Mouse (Mus musculus) MEL (cell line): Measurements from ENCODE around the gene Prl2c1. TPM values are rescaled to one million over a fixed set of nuclear protein-coding genes. Genes with fewer than 3 reads are reported as not detected.
"Not testable (repeated sequence)": the region's sequence is repeated elsewhere in the genome, so short reads cannot be mapped to it uniquely, and the experiment has no call there.

Experiments used
- DNase-seq: peaks from one replicate; pipeline ENCODE4 v3.0.0; 2011; ENCODE audit warnings: low read depth, low spot score
- H3K27ac ChIP-seq: 2 replicates; pipeline ENCODE4 v1.5.1; 2012; ENCODE audit warnings: low read depth, mild to moderate bottlenecking, control low read depth, low read length, moderate library complexity; ENCODE audit not compliant: control insufficient read depth
- H3K27me3 ChIP-seq, 2 experiments: fragments of 150-350 bp in 1 of 2; sonication (generic) in 1 of 2; 2 replicates each; pipeline ENCODE4 v1.6.1; 2012; ENCODE audit warnings: low read length in 2 of 2, mild to moderate bottlenecking in 2 of 2, improper control_type of control experiment in 1 of 2, moderate library complexity in 1 of 2; ENCODE audit not compliant: insufficient read depth in 2 of 2, control insufficient read depth in 1 of 2
- H3K36me3 ChIP-seq, 2 experiments: 2 replicates each; pipeline ENCODE4 v1.6.1; 2012 to 2014; ENCODE audit warnings: low read length in 2 of 2, improper control_type of control experiment in 1 of 2, inconsistent platforms in 1 of 2, mild to moderate bottlenecking in 1 of 2; ENCODE audit not compliant: insufficient read depth in 2 of 2, control insufficient read depth in 1 of 2
- H3K4me1 ChIP-seq, 2 experiments: fragments of 150-350 bp in 1 of 2; sonication (generic) in 1 of 2; 2 replicates each; pipeline ENCODE4 v1.6.1; 2012; ENCODE audit warnings: low read length in 2 of 2, improper control_type of control experiment in 1 of 2, mild to moderate bottlenecking in 1 of 2; ENCODE audit not compliant: insufficient read depth in 2 of 2, control insufficient read depth in 1 of 2
- H3K4me3 ChIP-seq, 2 experiments: fragments of 150-350 bp in 1 of 2; sonication (generic) in 1 of 2; 2 replicates each; pipeline ENCODE4 v1.5.1; 2012; ENCODE audit warnings: low read depth in 2 of 2, low read length in 2 of 2, mild to moderate bottlenecking in 2 of 2, moderate library complexity in 2 of 2, control low read depth in 1 of 2, improper control_type of control experiment in 1 of 2; ENCODE audit not compliant: control insufficient read depth in 1 of 2, insufficient read depth in 1 of 2
- H3K79me2 ChIP-seq: 2 replicates; pipeline ENCODE4 v1.6.1; 2012; ENCODE audit warnings: mild to moderate bottlenecking, low read length, moderate library complexity; ENCODE audit not compliant: control insufficient read depth, poor library complexity, insufficient read depth
- H3K9ac ChIP-seq: 2 replicates; pipeline ENCODE4 v1.6.1; 2012; ENCODE audit warnings: low read depth, mild to moderate bottlenecking, control low read depth, low read length, moderate library complexity; ENCODE audit not compliant: control insufficient read depth, poor library complexity, severe bottlenecking
- H3K9me3 ChIP-seq: fragments of 150-350 bp; sonication (generic); replicated peaks from 2 replicates; pipeline ENCODE4 v1.6.1; 2012; ENCODE audit warnings: mild to moderate bottlenecking, low read length, improper control_type of control experiment, moderate library complexity; ENCODE audit not compliant: insufficient read depth
- ETS1 ChIP-seq: IDR thresholded peaks from 2 replicates; pipeline ENCODE4 v1.6.1; 2012; ENCODE audit warnings: low read depth, mild to moderate bottlenecking, inconsistent platforms, low read length, improper control_type of control experiment, moderate library complexity
- GABPA ChIP-seq: IDR thresholded peaks from 2 replicates; pipeline ENCODE4 v1.6.1; 2012; ENCODE audit warnings: low read depth, mild to moderate bottlenecking, inconsistent platforms, low read length, improper control_type of control experiment, moderate library complexity
- JUND ChIP-seq: IDR thresholded peaks from 2 replicates; pipeline ENCODE4 v1.6.1; 2011; ENCODE audit warnings: low read depth, mild to moderate bottlenecking, improper control_type of control experiment, low read length
- MAFK ChIP-seq: IDR thresholded peaks from 2 replicates; pipeline ENCODE4 v1.6.1; 2011; ENCODE audit warnings: low read depth, mild to moderate bottlenecking, low read length, improper control_type of control experiment, borderline replicate concordance
- POLR2A ChIP-seq, 2 experiments: IDR thresholded peaks; 2 replicates each; pipeline ENCODE4 v1.6.1; 2011 to 2012; ENCODE audit warnings: low read length in 2 of 2, mild to moderate bottlenecking in 2 of 2, control low read depth in 1 of 2, improper control_type of control experiment in 1 of 2, low read depth in 1 of 2, moderate library complexity in 1 of 2; ENCODE audit not compliant: control insufficient read depth in 1 of 2, insufficient read depth in 1 of 2, poor library complexity in 1 of 2
- POLR2AphosphoS2 ChIP-seq: IDR thresholded peaks from 2 replicates; pipeline ENCODE4 v1.6.1; 2011; ENCODE audit warnings: low read length, improper control_type of control experiment
- UBTF ChIP-seq: IDR thresholded peaks from 2 replicates; pipeline ENCODE4 v1.6.1; 2012; ENCODE audit warnings: low read depth, mild to moderate bottlenecking, inconsistent platforms, low read length, improper control_type of control experiment, moderate library complexity, borderline replicate concordance; ENCODE audit not compliant: insufficient read depth
- polyA plus RNA-seq, 2 experiments: library from polyadenylated mRNA; stranded (reverse) in 1 of 2; unstranded in 1 of 2; fragments of >175 nt in 1 of 2; fragments of >200 nt in 1 of 2; gene quantifications; 2 replicates each; pipeline versions ENCODE4 v1.2.1 to v1.2.4; 2012; ENCODE audit warnings: low replicate concordance in 2 of 2, low read depth in 1 of 2; ENCODE audit not compliant: insufficient read length in 2 of 2, insufficient read depth in 1 of 2, missing spikeins in 1 of 2
- total RNA-seq: library from RNA; depleted of rRNA; stranded (reverse); fragments of 300-350 nt; gene quantifications from 2 replicates; pipeline ENCODE4 v1.2.3, GENCODE M21; 2012; rRNA removed

Gene Prl2c1
- total and polyA plus RNA-seq, 3 experiments = not detected

- Histone ChIP-seq H3K36me3 (no peaks in the 10 kb centered on the region), H3K27me3 (no peaks in the 10 kb centered on the region), H3K9ac (no peak overlapping the region), H3K9me3 (no peaks in the 10 kb centered on the region), H3K4me1 (no peaks in the 10 kb centered on the region), H3K27ac (no peak overlapping the region), H3K79me2 (no peaks in the 10 kb centered on the region), H3K4me3 (no peak overlapping the region)
- no peak for TF ChIP-seq MAFK
- TF ChIP-seq UBTF = no peak
- no peak for TF ChIP-seq POLR2AphosphoS2
- TF ChIP-seq ETS1 = no peak
- no peak for TF ChIP-seq JUND
- no peak for TF ChIP-seq POLR2A (IDR thresholded peaks at IDR 0.05; ENCODE audit: control insufficient read depth in 1 of 2, insufficient read depth in 1 of 2, low read depth in 1 of 2, low read length in 2 of 2, poor library complexity in 1 of 2)
- no peak for TF ChIP-seq GABPA
- DNase-seq = no peak
These were observed 46.4 kb upstream of the Prl2c1 start for GRCm38 (mm10) chr13:27802765-27803164.

GRCm38 (mm10) chr13:27904236-27904635, 55.1 kb downstream of the Prl2c1 start:
- not testable (repeated sequence) for H3K9me3 ChIP-seq, H3K4me1 ChIP-seq, H3K79me2 ChIP-seq, DNase-seq, H3K9ac ChIP-seq, H3K4me3 ChIP-seq, H3K27me3 ChIP-seq, H3K27ac ChIP-seq, H3K36me3 ChIP-seq

Other genes starting within 250 kb of the Prl2c1 start
- not detected in 2 replicates for gene Prl7b1, start 238.8 kb upstream of the Prl2c1 start, total RNA-seq
- not detected for gene Prl7b1, start 238.8 kb upstream of the Prl2c1 start, polyA plus RNA-seq
- gene Prl7a1, start 206.8 kb upstream of the Prl2c1 start, total RNA-seq = not detected in 2 replicates
- gene Prl7a1, start 206.8 kb upstream of the Prl2c1 start, polyA plus RNA-seq = not detected
- gene Prl7a2, start 181.3 kb upstream of the Prl2c1 start, total RNA-seq = not detected in 2 replicates
- not detected for gene Prl7a2, start 181.3 kb upstream of the Prl2c1 start, polyA plus RNA-seq
- gene Prl7d1, start 132.6 kb upstream of the Prl2c1 start, total RNA-seq = not detected in 2 replicates
- gene Prl7d1, start 132.6 kb upstream of the Prl2c1 start, polyA plus RNA-seq = not detected
- not detected in 2 replicates for gene Prl7c1, start 68.5 kb upstream of the Prl2c1 start, total RNA-seq
- not detected for gene Prl7c1, start 68.5 kb upstream of the Prl2c1 start, polyA plus RNA-seq
- not detected in 2 replicates for gene Prl2a1, start 47.7 kb upstream of the Prl2c1 start, total RNA-seq
- gene Prl2a1, start 47.7 kb upstream of the Prl2c1 start, polyA plus RNA-seq = not detected
- gene Prl4a1, start 166.9 kb downstream of the Prl2c1 start, total RNA-seq = not detected in 2 replicates
- not detected for gene Prl4a1, start 166.9 kb downstream of the Prl2c1 start, polyA plus RNA-seq